Comparison of ENCODE assay signal across 9 mouse cellular contexts in the genomic region with DNA sequence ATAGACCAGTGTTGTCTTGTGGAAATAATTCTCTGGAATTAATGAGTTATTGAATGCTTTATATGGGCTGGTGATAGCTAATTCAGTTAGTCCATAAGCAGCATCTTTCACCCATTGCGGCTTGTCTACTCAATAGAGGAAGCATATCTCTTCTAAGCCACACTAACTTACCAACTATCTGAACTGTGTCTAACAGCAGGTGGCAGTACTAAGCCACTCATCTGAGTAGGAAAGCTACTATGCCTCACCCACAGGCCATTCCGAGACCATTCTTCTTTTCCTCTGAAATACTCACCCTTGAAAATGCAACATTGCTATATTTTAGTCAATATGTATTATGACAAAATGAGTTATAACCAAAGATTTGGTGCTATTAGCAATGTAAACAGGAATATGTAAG. TPM values are rescaled to one million over a fixed set of nuclear protein-coding genes. Genes with fewer than 3 reads are reported as not detected.
A peak's percentile ranks its signal among the peaks of the same experiment; 100 is the strongest.
DNase-seq lines count a peak whose midpoint lies in the region; ATAC-seq and TF ChIP-seq lines count a peak whose summit lies in the region.
"Had no signal": no experiment of that assay in that cellular context is flagged by ENCODE, and none has a peak within 500 bp of the region (broad histone marks: within the 10 kb centered on the region; RNA-seq: fewer than 3 reads in every experiment).

No protein-coding gene starts in this region.

- peak; percentile 33; the same call in 1 of the 2 replicates for TF ChIP-seq CTCF in kidney, adult 2 months (conservative IDR thresholded peaks at IDR 0.05; ENCODE audit: insufficient read depth, insufficient read length, low read depth, low read length)

- DNase-seq in kidney, adult 2 months: peak; percentile 10
- DNase-seq in B cell, adult 2 months: peak; percentile 2 to 29
- peak; percentile 23 for DNase-seq in MEL-GATA-1-ER (ENCODE audit: extremely low read depth, low read depth)
- peak; percentile 23 to 27 for DNase-seq in right cerebral cortex, postnatal 10 days (ENCODE audit: low spot score in 2 of 2)
- DNase-seq in urinary bladder, adult 2 months (ENCODE audit: low spot score): no peak

- 30% methylated on average over 2 of the region's 2 CpGs for WGBS in kidney, adult 2 months
- 70% methylated on average over 2 of the region's 2 CpGs for WGBS in kidney, embryonic 14.5 days
- WGBS in midbrain, embryonic 13.5 days: 66% methylated on average over 2 of the region's 2 CpGs

- no peaks in the 10 kb centered on the region for H3K9me3 ChIP-seq in kidney, embryonic 14.5 days (ENCODE audit: control insufficient read depth, low read length)
- H3K9me3 ChIP-seq in midbrain, embryonic 13.5 days: no peaks in the 10 kb centered on the region
- H3K9me3 ChIP-seq: embryonic facial prominence, embryonic 13.5 days had no signal

- no peaks in the 10 kb centered on the region for H3K36me3 ChIP-seq in kidney, adult 2 months (ENCODE audit: control insufficient read depth, insufficient read depth, low read length)
- no peaks in the 10 kb centered on the region for H3K36me3 ChIP-seq in kidney, embryonic 14.5 days (ENCODE audit: control insufficient read depth, insufficient read depth, low read length)
- H3K36me3 ChIP-seq in midbrain, embryonic 13.5 days: no peaks in the 10 kb centered on the region
- H3K36me3 ChIP-seq: embryonic facial prominence, embryonic 13.5 days had no signal

- ATAC-seq in kidney, embryonic 14.5 days (ENCODE audit: low FRiP score, low TSS enrichment): no peak
- peak; percentile 67 to 68; a peak in 3 of 4 replicates for ATAC-seq in hematopoietic stem cell, adult 5-6 weeks (replicated peaks in 1 of 2; ENCODE audit: insufficient read depth in 1 of 2, low FRiP score in 2 of 2, low TSS enrichment in 1 of 2, low read depth in 1 of 2, poor library complexity in 2 of 2, severe bottlenecking in 2 of 2)
- ATAC-seq in midbrain, embryonic 13.5 days: no peak

- no peak overlapping the region for H3K4me2 ChIP-seq in kidney, embryonic 14.5 days (replicated peaks; ENCODE audit: low read depth, low read length)
- H3K4me2 ChIP-seq in midbrain, embryonic 13.5 days (replicated peaks): no peak overlapping the region
- H3K4me2 ChIP-seq: embryonic facial prominence, embryonic 13.5 days had no signal

- H3K4me3 ChIP-seq in kidney, adult 2 months (ENCODE audit: insufficient read depth, low read depth, low read length): no peak overlapping the region
- no peak overlapping the region for H3K4me3 ChIP-seq in kidney, embryonic 14.5 days (ENCODE audit: low read length)
- no peak overlapping the region for H3K4me3 ChIP-seq in midbrain, embryonic 13.5 days (replicated peaks)
- H3K4me3 ChIP-seq: embryonic facial prominence, embryonic 13.5 days had no signal

- no peak overlapping the region for H3K27ac ChIP-seq in kidney, adult 2 months (ENCODE audit: insufficient read depth, low read depth, low read length)
- no peak overlapping the region for H3K27ac ChIP-seq in kidney, embryonic 14.5 days (ENCODE audit: low read depth, low read length)
- H3K27ac ChIP-seq in midbrain, embryonic 13.5 days: no peak overlapping the region
- H3K27ac ChIP-seq: embryonic facial prominence, embryonic 13.5 days had no signal

- H3K27me3 ChIP-seq in kidney, adult 2 months (replicated peaks; ENCODE audit: control insufficient read depth, insufficient read depth, low read length): no peaks in the 10 kb centered on the region
- no peaks in the 10 kb centered on the region for H3K27me3 ChIP-seq in kidney, embryonic 14.5 days (ENCODE audit: control insufficient read depth, insufficient read depth, low read length)
- H3K27me3 ChIP-seq in midbrain, embryonic 13.5 days: no peaks in the 10 kb centered on the region
- H3K27me3 ChIP-seq: embryonic facial prominence, embryonic 13.5 days had no signal

- no peak overlapping the region for H3K9ac ChIP-seq in kidney, embryonic 14.5 days (ENCODE audit: low read depth, low read length)
- no peak overlapping the region for H3K9ac ChIP-seq in midbrain, embryonic 13.5 days (replicated peaks)
- H3K9ac ChIP-seq: embryonic facial prominence, embryonic 13.5 days had no signal

- no peak for TF ChIP-seq POLR2A in kidney, adult 2 months (IDR thresholded peaks at IDR 0.05; ENCODE audit: low read depth, low read length)

- no peaks in the 10 kb centered on the region for H3K4me1 ChIP-seq in kidney, adult 2 months (ENCODE audit: control insufficient read depth, insufficient read depth, low read length)
- no peaks in the 10 kb centered on the region for H3K4me1 ChIP-seq in kidney, embryonic 14.5 days (ENCODE audit: control insufficient read depth, insufficient read depth, low read length)
- H3K4me1 ChIP-seq in midbrain, embryonic 13.5 days (replicated peaks): no peaks in the 10 kb centered on the region
- H3K4me1 ChIP-seq: embryonic facial prominence, embryonic 13.5 days had no signal

RNA-seq across cellular contexts. Expression of gene Rab9b, which starts 27.2 kb away (rescaled TPM):
- not detected in 2 replicates for polyA plus RNA-seq in kidney, adult 2 months (2012; rRNA removed)
- polyA plus RNA-seq in kidney, embryonic 14.5 days (2014; fragmentation: Nextera tagmentation; extraction: Ambion mirVana): 0.12 TPM in 1 of 2 replicates, not detected in the other
- not detected in 2 replicates for total RNA-seq in hematopoietic stem cell, adult 5-6 weeks (2017)
- polyA plus RNA-seq in midbrain, embryonic 13.5 days (2015; fragmentation: Nextera tagmentation; extraction: Ambion mirVana): 14.7 and 16.8 TPM in 2 replicates
- 0.04 and 0.07 TPM in 2 replicates for polyA plus RNA-seq in urinary bladder, adult 2 months (2012; rRNA removed)

RNA-seq across cellular contexts. Expression of gene H2bfm, which starts 31.4 kb away (rescaled TPM):
- not detected in 2 replicates for polyA plus RNA-seq in kidney, adult 2 months (2012; rRNA removed)
- not detected in 2 replicates for polyA plus RNA-seq in kidney, embryonic 14.5 days (2014; fragmentation: Nextera tagmentation; extraction: Ambion mirVana)
- not detected in 2 replicates for total RNA-seq in hematopoietic stem cell, adult 5-6 weeks (2017)
- not detected in 2 replicates for polyA plus RNA-seq in midbrain, embryonic 13.5 days (2015; fragmentation: Nextera tagmentation; extraction: Ambion mirVana)
- polyA plus RNA-seq in urinary bladder, adult 2 months (2012; rRNA removed): not detected in 2 replicates
- polyA plus RNA-seq: embryonic facial prominence, embryonic 13.5 days had no signal

Comparison
In these comparisons a context has a peak if more than half of its experiments do, and no peak if none do; other contexts are left out.
1. ATAC-seq: peak in hematopoietic stem cell, adult 5-6 weeks (2 of 2); none in kidney, embryonic 14.5 days (single experiment) and midbrain, embryonic 13.5 days (single experiment).
2. RNA of gene Rab9b, which starts 27.2 kb away (polyA plus RNA-seq): 14.7 to 16.8 TPM in midbrain, embryonic 13.5 days; 0.12 TPM in kidney, embryonic 14.5 days, 0.04 to 0.07 TPM in urinary bladder, adult 2 months and not detected in kidney, adult 2 months; every median in the first group is over 10 times any median in the second.